Mouse (Mus musculus): ENCODE data around the gene Caml. TPM values are rescaled to one million over a fixed set of nuclear protein-coding genes. Genes with fewer than 3 reads are reported as not detected.
A peak's percentile ranks its signal among the peaks of the same experiment; 100 is the strongest.
"Not testable (repeated sequence)": the region's sequence is repeated elsewhere in the genome, so short reads cannot be mapped to it uniquely, and the experiment has no call there.

Caml gene
- 10 to 100 TPM; 13.9 to 14.1 TPM for total RNA-seq (2021)
- long read RNA-seq, experiment 1, transcript Caml-201 (4 exons, 1,382 nt): major isoform, 26 of 29 reads
- long read RNA-seq, experiment 1, partial matches to known transcripts: 2 of 29 reads
- long read RNA-seq, experiment 1, other reads (novel, unspliced or antisense): 1 of 29 reads
- long read RNA-seq, experiment 2, transcript Caml-201 (4 exons, 1,382 nt): major isoform, 17 of 18 reads
- long read RNA-seq, experiment 2, partial matches to known transcripts: 0 of 18 reads
- long read RNA-seq, experiment 2, other reads (novel, unspliced or antisense): 0 of 18 reads

GRCm38 (mm10) chr13:55622649-55623541 is at the start of gene Caml:
Caml (plus strand) TSS chr13:55623005.
- intact Hi-C loops (cut with DNase I): no loop called here
- DNase-seq: peak; percentile 87 to 91

GRCm38 (mm10) chr13:55573432-55573831 is 49.4 kb upstream of the Caml start, which contains the start of gene Tmed9:
Tmed9 (plus strand) TSS chr13:55573732.
- intact Hi-C loops (cut with DNase I): no loop called here
- no peak for DNase-seq

- DNase-seq: no peak
- intact Hi-C loops (cut with DNase I): no loop called here
Observed at GRCm38 (mm10) chr13:55574321-55574720, 48.5 kb upstream of the Caml start.

GRCm38 (mm10) chr13:55575932-55576331 is 46.9 kb upstream of the Caml start:
- no peak for DNase-seq
- intact Hi-C loops (cut with DNase I): no loop called here

- DNase-seq; intact Hi-C loops (cut with DNase I): not testable (repeated sequence)
Observed at GRCm38 (mm10) chr13:55576872-55577271, 45.9 kb upstream of the Caml start.

GRCm38 (mm10) chr13:55578086-55578485 is 44.7 kb upstream of the Caml start:
- intact Hi-C loops (cut with DNase I): no loop called here
- DNase-seq: no peak

- intact Hi-C loops (cut with DNase I): no loop called here
Observed at GRCm38 (mm10) chr13:55591961-55592490, 30.8 kb upstream of the Caml start.

GRCm38 (mm10) chr13:55592512-55593253 is 30.1 kb upstream of the Caml start:
- intact Hi-C loops (cut with DNase I): no loop called here
- peak; percentile 97 for DNase-seq

More at GRCm38 (mm10) chr13:55591961-55592490, 30.8 kb upstream of the Caml start:
- DNase-seq: no peak

- intact Hi-C loops (cut with DNase I): no loop called here
- DNase-seq: no peak
Observed at GRCm38 (mm10) chr13:55593254-55593747, 29.5 kb upstream of the Caml start.

- intact Hi-C loops (cut with DNase I): no loop called here
- DNase-seq: no peak
Observed at GRCm38 (mm10) chr13:55595375-55595774, 27.4 kb upstream of the Caml start.

- no peak for DNase-seq
- intact Hi-C loops (cut with DNase I): no loop called here
Observed at GRCm38 (mm10) chr13:55596802-55597201, 26.0 kb upstream of the Caml start.

GRCm38 (mm10) chr13:55599566-55600540 is 23.0 kb upstream of the Caml start, which contains the start of gene B4galt7:
B4galt7 (plus strand) TSS chr13:55599896.
- intact Hi-C loops (cut with DNase I): loop anchor here (2.0 kb wide), 2 partner anchors 21 to 129 kb away; no protein-coding TSS in a partner anchor
- peak; percentile 90 to 92 for DNase-seq

GRCm38 (mm10) chr13:55600657-55601056 is 22.1 kb upstream of the Caml start:
- intact Hi-C loops (cut with DNase I): loop anchor here (1.0 to 2.0 kb wide), 3 partner anchors 20 to 128 kb away; no protein-coding TSS in a partner anchor

GRCm38 (mm10) chr13:55601611-55602010 is 21.2 kb upstream of the Caml start:
- intact Hi-C loops (cut with DNase I): loop anchor here (1.0 to 2.0 kb wide), 3 partner anchors 19 to 127 kb away; no protein-coding TSS in a partner anchor
- peak; percentile 84 to 90 for DNase-seq

More at GRCm38 (mm10) chr13:55600657-55601056, 22.1 kb upstream of the Caml start:
- DNase-seq: no peak

GRCm38 (mm10) chr13:55604606-55605005 is 18.2 kb upstream of the Caml start:
- intact Hi-C loops (cut with DNase I): no loop called here
- DNase-seq: no peak

- intact Hi-C loops (cut with DNase I): no loop called here
- no peak for DNase-seq
Observed at GRCm38 (mm10) chr13:55606899-55607623, 15.7 kb upstream of the Caml start.

GRCm38 (mm10) chr13:55607624-55608006 is 15.2 kb upstream of the Caml start:
- intact Hi-C loops (cut with DNase I): no loop called here
- no peak for DNase-seq

GRCm38 (mm10) chr13:55611996-55612395 is 10.8 kb upstream of the Caml start:
- DNase-seq: no peak
- intact Hi-C loops (cut with DNase I): no loop called here

Data from heart, postnatal 14 days (tissue).